Mouse (Mus musculus) right cerebral cortex, postnatal 10 days (tissue): ENCODE data around the gene 6330403K07Rik.

Source experiments
- DNase-seq, 2 experiments: peaks; one replicate each; pipeline ENCODE4 v3.0.0; 2021; ENCODE audit warnings: low spot score in 2 of 2

Gene 6330403K07Rik

GRCm38 (mm10) chr11:70982557-70983228, 50.6 kb downstream of the 6330403K07Rik start, which contains the start of gene C1qbp:
C1qbp (minus strand) TSS chr11:70983026.
- DNase-seq: peak; percentile 94 to 95

- DNase-seq: no peak
These were observed 51.3 kb downstream of the 6330403K07Rik start for GRCm38 (mm10) chr11:70982030-70982429.
